Mouse (Mus musculus): ENCODE measurements at regions not wholly inside any gene's neighbourhood (a gene's known extent, or its start where the extent isn't known, plus 50 kb on each side); places are given as distances from the start of the nearest gene placed in this dataset.

GRCm38 (mm10) chr4:18620361-18620760 is 984.9 kb upstream of the Gm12353 start:
- DNase-seq (ENCODE audit: low read depth, low spot score): no peak

GRCm38 (mm10) chr4:18639035-18639434 is 966.2 kb upstream of the Gm12353 start:
- no peak for DNase-seq (ENCODE audit: low read depth, low spot score)

GRCm38 (mm10) chr4:18649153-18649552 is 956.1 kb upstream of the Gm12353 start:
- DNase-seq (ENCODE audit: low read depth, low spot score): peak; percentile 22

- no peak for DNase-seq (ENCODE audit: low read depth, low spot score)
Measured at GRCm38 (mm10) chr4:18685891-18686544, 919.2 kb upstream of the Gm12353 start.

- DNase-seq (ENCODE audit: low read depth, low spot score): no peak
Measured at GRCm38 (mm10) chr4:18694076-18694475, 911.2 kb upstream of the Gm12353 start.

- peak; percentile 61 for DNase-seq (ENCODE audit: low read depth, low spot score)
Measured at GRCm38 (mm10) chr4:18696246-18696645, 909.0 kb upstream of the Gm12353 start.

- no peak for DNase-seq (ENCODE audit: low read depth, low spot score)
Measured at GRCm38 (mm10) chr4:18744241-18744640, 861.0 kb upstream of the Gm12353 start.

- DNase-seq (ENCODE audit: low read depth, low spot score): no peak
Measured at GRCm38 (mm10) chr4:18788398-18788797, 816.9 kb upstream of the Gm12353 start.

- DNase-seq (ENCODE audit: low read depth, low spot score): no peak
Measured at GRCm38 (mm10) chr4:18795740-18796394, 809.4 kb upstream of the Gm12353 start.

- DNase-seq (ENCODE audit: low read depth, low spot score): no peak
Measured at GRCm38 (mm10) chr4:18796395-18796740, 808.9 kb upstream of the Gm12353 start.

GRCm38 (mm10) chr4:18803109-18803508 is 802.1 kb upstream of the Gm12353 start:
- peak; percentile 74 for DNase-seq (ENCODE audit: low read depth, low spot score)

Data from R1 (cell line).